Mouse (Mus musculus) myocyte (in vitro differentiated cells): ENCODE measurements around the gene Kidins220. TPM values are rescaled to one million over a fixed set of nuclear protein-coding genes. Genes with fewer than 3 reads are reported as not detected.
A peak's percentile ranks its signal among the peaks of the same experiment; 100 is the strongest.

Experiments used
- H3K27me3 ChIP-seq: one replicate; pipeline ENCODE4 v1.6.1; 2011; ENCODE audit not compliant: control insufficient read depth, insufficient read depth, insufficient read length
- H3K36me3 ChIP-seq: one replicate; pipeline ENCODE4 v1.6.1; 2011; ENCODE audit not compliant: control insufficient read depth, insufficient read depth
- H3K4me2 ChIP-seq: one replicate; pipeline ENCODE4 v1.6.1; 2011; ENCODE audit warnings: low read depth, control low read depth
- H3K4me3 ChIP-seq: one replicate; pipeline ENCODE4 v1.5.1; 2011; ENCODE audit warnings: mild to moderate bottlenecking, control low read depth, moderate library complexity
- H3K79me2 ChIP-seq: one replicate; pipeline ENCODE4 v1.6.1; 2011; ENCODE audit not compliant: control insufficient read depth, insufficient read depth
- H3ac ChIP-seq: one replicate; pipeline ENCODE4 v1.6.1; 2011; ENCODE audit not compliant: control insufficient read depth, insufficient read length
- CEBPB ChIP-seq: IDR thresholded peaks from 2 replicates; pipeline ENCODE4 v1.6.1; 2011; ENCODE audit warnings: mild to moderate bottlenecking, moderate library complexity; ENCODE audit not compliant: poor library complexity, insufficient read depth, severe bottlenecking
- E2F4 ChIP-seq: IDR thresholded peaks from one replicate; pipeline ENCODE4 v1.6.1; 2011; ENCODE audit warnings: mild to moderate bottlenecking, control low read depth, moderate library complexity; ENCODE audit not compliant: insufficient read depth
- MAX ChIP-seq: IDR thresholded peaks from one replicate; pipeline ENCODE4 v1.6.1; 2011; ENCODE audit warnings: low read depth, mild to moderate bottlenecking, control low read depth
- MYOD1 ChIP-seq, 3 experiments: IDR thresholded peaks; one replicate each; pipeline ENCODE4 v1.6.1; 2011; ENCODE audit warnings: control low read depth in 2 of 3, low read depth in 2 of 3, mild to moderate bottlenecking in 2 of 3, moderate library complexity in 1 of 3; ENCODE audit not compliant: insufficient read length in 2 of 3, control insufficient read depth in 1 of 3
- MYOG ChIP-seq, 3 experiments: IDR thresholded peaks; one replicate each; pipeline ENCODE4 v1.6.1; 2011; ENCODE audit warnings: control low read depth in 2 of 3, low read depth in 2 of 3, mild to moderate bottlenecking in 2 of 3; ENCODE audit not compliant: insufficient read length in 2 of 3, control insufficient read depth in 1 of 3, insufficient read depth in 1 of 3
- POLR2A ChIP-seq: IDR thresholded peaks from one replicate; pipeline ENCODE4 v1.6.1; 2011; ENCODE audit warnings: low read depth, mild to moderate bottlenecking, control low read depth, moderate library complexity; ENCODE audit not compliant: insufficient read length
- POLR2AphosphoS2 ChIP-seq: IDR thresholded peaks from one replicate; pipeline ENCODE4 v1.6.1; 2011; ENCODE audit warnings: low read depth, control low read depth; ENCODE audit not compliant: insufficient read length
- REST ChIP-seq: IDR thresholded peaks from one replicate; pipeline ENCODE4 v1.6.1; 2011; ENCODE audit warnings: mild to moderate bottlenecking, control low read depth, moderate library complexity; ENCODE audit not compliant: insufficient read depth, insufficient read length
- SRF ChIP-seq: IDR thresholded peaks from one replicate; pipeline ENCODE4 v1.6.1; 2011; ENCODE audit warnings: low read depth; ENCODE audit not compliant: control insufficient read depth, insufficient read length
- TCF12 ChIP-seq: IDR thresholded peaks from one replicate; pipeline ENCODE4 v1.6.1; 2011; ENCODE audit warnings: mild to moderate bottlenecking, control low read depth; ENCODE audit not compliant: poor library complexity, insufficient read depth, severe bottlenecking
- TCF3 ChIP-seq: IDR thresholded peaks from one replicate; pipeline ENCODE4 v1.6.1; 2011; ENCODE audit warnings: low read depth, control low read depth; ENCODE audit not compliant: insufficient read length
- USF1 ChIP-seq: IDR thresholded peaks from one replicate; pipeline ENCODE4 v1.6.1; 2011; ENCODE audit warnings: low read depth, mild to moderate bottlenecking, control low read depth, moderate library complexity
- polyA plus RNA-seq: library from polyadenylated mRNA; unstranded; fragments of >200 nt; fragmentation: generic; extraction: Trizol; gene quantifications from one replicate; pipeline ENCODE4 v1.2.1, GENCODE M21; 2012; ENCODE audit warnings: missing spikeins

The Kidins220 gene
- polyA plus RNA-seq, 1 experiment: 33.3 TPM

GRCm38 (mm10) chr12:25096640-25097051 lies 121.9 kb downstream of the Kidins220 start:
- Histone ChIP-seq H3K4me3 (peak overlapping the region; percentile 45), H3K36me3 (no peaks in the 10 kb centered on the region), H3K4me2 (peak overlapping the region; percentile 89), H3K27me3 (no peaks in the 10 kb centered on the region), H3ac (no peak overlapping the region), H3K79me2 (peaks cover 19% of the 10 kb centered on the region)
- TF ChIP-seq SRF (no peak), MYOG (IDR thresholded peaks at IDR 0.05; ENCODE audit: control insufficient read depth in 1 of 3, insufficient read depth in 1 of 3, insufficient read length in 2 of 3, low read depth in 2 of 3) (no peak), TCF12 (no peak), REST (no peak), CEBPB (no peak), MAX (no peak), TCF3 (no peak), E2F4 (no peak), MYOD1 (IDR thresholded peaks at IDR 0.05; ENCODE audit: control insufficient read depth in 1 of 3, insufficient read length in 2 of 3, low read depth in 2 of 3) (no peak), POLR2A (no peak), POLR2AphosphoS2 (no peak), USF1 (no peak)

GRCm38 (mm10) chr12:25097052-25097209 lies 122.2 kb downstream of the Kidins220 start, which contains the start of gene Id2:
Gene Id2 (minus strand): TSS chr12:25097140.
- no peak for TF ChIP-seq POLR2A
- no peak for TF ChIP-seq REST
- TF ChIP-seq SRF: no peak
- TF ChIP-seq MYOG (IDR thresholded peaks at IDR 0.05; ENCODE audit: control insufficient read depth in 1 of 3, insufficient read depth in 1 of 3, insufficient read length in 2 of 3, low read depth in 2 of 3): no peak
- no peak for TF ChIP-seq E2F4
- TF ChIP-seq USF1: no peak
- TF ChIP-seq POLR2AphosphoS2: no peak
- H3K4me2 ChIP-seq: peak within 1 kb of the TSS; percentile 89
- H3K27me3 ChIP-seq: no peaks in the 10 kb centered on the region

GRCm38 (mm10) chr12:25097210-25098160 lies 122.8 kb downstream of the Kidins220 start:
- Histone ChIP-seq H3K36me3 (no peaks in the 10 kb centered on the region), H3K4me2 (peak overlapping the region; percentile 89), H3K27me3 (no peaks in the 10 kb centered on the region), H3ac (no peak overlapping the region), H3K79me2 (peaks cover 19% of the 10 kb centered on the region), H3K4me3 (peak overlapping the region; percentile 45)
- TF ChIP-seq MYOG (IDR thresholded peaks at IDR 0.05; ENCODE audit: control insufficient read depth in 1 of 3, insufficient read depth in 1 of 3, insufficient read length in 2 of 3, low read depth in 2 of 3) (no peak), CEBPB (no peak), USF1 (peak; percentile 43)

More at GRCm38 (mm10) chr12:25097052-25097209, 122.2 kb downstream of the Kidins220 start, which contains the start of gene Id2:
- Histone ChIP-seq H3K4me3 (peak within 1 kb of the TSS; percentile 45), H3ac (no peak within 1 kb of the TSS), H3K79me2 (peaks cover 19% of the 10 kb centered on the region), H3K36me3 (no peaks in the 10 kb centered on the region)

DNA sequence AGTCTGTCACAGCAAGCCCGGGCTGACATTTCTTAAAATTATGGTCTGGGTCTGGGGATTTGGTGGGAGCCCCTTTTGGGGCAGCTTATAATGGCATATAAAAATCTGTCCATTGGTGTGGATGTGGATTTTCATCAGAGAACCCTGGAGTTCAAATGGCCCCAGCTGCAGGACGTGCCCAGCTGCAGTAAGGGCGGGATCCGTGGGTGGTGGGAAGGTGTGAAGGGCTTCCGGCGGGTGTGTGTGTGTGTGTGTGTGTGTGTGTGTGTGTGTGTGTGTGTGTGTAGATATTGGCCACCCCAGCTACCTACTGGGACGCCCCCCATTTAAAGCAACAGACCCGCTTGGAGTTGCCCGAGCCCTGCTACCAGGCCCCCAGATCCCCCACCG lies 123.4 kb downstream of the Kidins220 start:
- peaks cover 19% of the 10 kb centered on the region for H3K79me2 ChIP-seq
- H3ac ChIP-seq: no peak overlapping the region
- H3K4me3 ChIP-seq: peak overlapping the region; percentile 45
- no peak for TF ChIP-seq REST
- no peak for TF ChIP-seq USF1
- TF ChIP-seq MAX: no peak
- TF ChIP-seq SRF: no peak
- TF ChIP-seq TCF3: no peak
- no peak for TF ChIP-seq MYOD1 (IDR thresholded peaks at IDR 0.05; ENCODE audit: control insufficient read depth in 1 of 3, insufficient read length in 2 of 3, low read depth in 2 of 3)
- TF ChIP-seq CEBPB: no peak
- TF ChIP-seq POLR2A: no peak
- no peak for TF ChIP-seq MYOG (IDR thresholded peaks at IDR 0.05; ENCODE audit: control insufficient read depth in 1 of 3, insufficient read depth in 1 of 3, insufficient read length in 2 of 3, low read depth in 2 of 3)
- no peak for TF ChIP-seq POLR2AphosphoS2
- no peak for TF ChIP-seq E2F4
- TF ChIP-seq TCF12: no peak
- peak overlapping the region; percentile 89 for H3K4me2 ChIP-seq
- no peaks in the 10 kb centered on the region for H3K27me3 ChIP-seq
- no peaks in the 10 kb centered on the region for H3K36me3 ChIP-seq
